Mouse (Mus musculus): Measurements from ENCODE around the gene Mfsd2b. TPM values are rescaled to one million over a fixed set of nuclear protein-coding genes. Genes with fewer than 3 reads are reported as not detected.

The Mfsd2b gene
- polyA plus RNA-seq, 1 experiment from 2014 or later = 4.9 TPM

- H3K4me2 ChIP-seq (ENCODE audit: low read depth, low read length, severe bottlenecking) = no peak overlapping the region
- H3K4me1 ChIP-seq (replicated peaks; ENCODE audit: control insufficient read depth, insufficient read depth, low read length) = no peaks in the 10 kb centered on the region
- no peaks in the 10 kb centered on the region for H3K9me3 ChIP-seq (ENCODE audit: control insufficient read depth, low read length)
- no peak overlapping the region for H3K4me3 ChIP-seq (ENCODE audit: low read depth, low read length)
- H3K36me3 ChIP-seq (ENCODE audit: control insufficient read depth, insufficient read depth, low read length) = no peaks in the 10 kb centered on the region; the same call in none of the 2 replicates
- H3K9ac ChIP-seq (ENCODE audit: low read length) = no peak overlapping the region
- H3K27ac ChIP-seq (ENCODE audit: low read depth, low read length) = no peak overlapping the region
- ATAC-seq (replicated peaks; ENCODE audit: low FRiP score) (no peak), DNase-seq (ENCODE audit: low spot score) (no peak)
- WGBS = 92% methylated on average over 1 of the region's 1 CpGs
- no peaks in the 10 kb centered on the region for H3K27me3 ChIP-seq (ENCODE audit: control insufficient read depth, insufficient read depth, low read length)
These were observed 10.9 kb upstream of the Mfsd2b start for GRCm38 (mm10) chr12:4885062-4885461.

- Histone ChIP-seq H3K4me1 (replicated peaks; ENCODE audit: control insufficient read depth, insufficient read depth, low read length) (no peaks in the 10 kb centered on the region), H3K4me3 (ENCODE audit: low read depth, low read length) (no peak overlapping the region), H3K9ac (ENCODE audit: low read length) (no peak overlapping the region), H3K4me2 (ENCODE audit: low read depth, low read length, severe bottlenecking) (no peak overlapping the region), H3K27me3 (ENCODE audit: control insufficient read depth, insufficient read depth, low read length) (no peaks in the 10 kb centered on the region), H3K36me3 (ENCODE audit: control insufficient read depth, insufficient read depth, low read length) (no peaks in the 10 kb centered on the region; the same call in none of the 2 replicates), H3K9me3 (ENCODE audit: control insufficient read depth, low read length) (no peaks in the 10 kb centered on the region), H3K27ac (ENCODE audit: low read depth, low read length) (no peak overlapping the region)
- WGBS = 92% methylated on average over 2 of the region's 2 CpGs
- no peak for ATAC-seq (replicated peaks; ENCODE audit: low FRiP score)
- DNase-seq (ENCODE audit: low spot score) = no peak
These were observed 7.9 kb upstream of the Mfsd2b start for GRCm38 (mm10) chr12:4882086-4882485.

GRCm38 (mm10) chr12:4879048-4879447, 4.9 kb upstream of the Mfsd2b start:
- Histone ChIP-seq H3K4me1 (replicated peaks; ENCODE audit: control insufficient read depth, insufficient read depth, low read length) (peaks cover 5% of the 10 kb centered on the region; the same call in 1 of the 2 replicates), H3K4me3 (ENCODE audit: low read depth, low read length) (no peak overlapping the region), H3K27ac (ENCODE audit: low read depth, low read length) (no peak overlapping the region), H3K27me3 (ENCODE audit: control insufficient read depth, insufficient read depth, low read length) (no peaks in the 10 kb centered on the region), H3K9ac (ENCODE audit: low read length) (no peak overlapping the region), H3K9me3 (ENCODE audit: control insufficient read depth, low read length) (no peaks in the 10 kb centered on the region), H3K36me3 (ENCODE audit: control insufficient read depth, insufficient read depth, low read length) (no peaks in the 10 kb centered on the region; the same call in none of the 2 replicates), H3K4me2 (ENCODE audit: low read depth, low read length, severe bottlenecking) (no peak overlapping the region)
- ATAC-seq (replicated peaks; ENCODE audit: low FRiP score) (no peak), DNase-seq (ENCODE audit: low spot score) (no peak)
- 95% methylated on average over 5 of the region's 5 CpGs for WGBS

GRCm38 (mm10) chr12:4878296-4878783, 4.2 kb upstream of the Mfsd2b start:
- ATAC-seq (replicated peaks; ENCODE audit: low FRiP score) (no peak), DNase-seq (ENCODE audit: low spot score) (no peak)
- H3K4me1 ChIP-seq (replicated peaks; ENCODE audit: control insufficient read depth, insufficient read depth, low read length) = peaks cover 6% of the 10 kb centered on the region; the same call in 1 of the 2 replicates
- no peaks in the 10 kb centered on the region; the same call in none of the 2 replicates for H3K36me3 ChIP-seq (ENCODE audit: control insufficient read depth, insufficient read depth, low read length)
- no peak overlapping the region for H3K27ac ChIP-seq (ENCODE audit: low read depth, low read length)
- peaks cover 2% of the 10 kb centered on the region; the same call in 1 of the 2 replicates for H3K27me3 ChIP-seq (ENCODE audit: control insufficient read depth, insufficient read depth, low read length)
- H3K4me3 ChIP-seq (ENCODE audit: low read depth, low read length) = no peak overlapping the region
- H3K4me2 ChIP-seq (ENCODE audit: low read depth, low read length, severe bottlenecking) = no peak overlapping the region
- no peaks in the 10 kb centered on the region for H3K9me3 ChIP-seq (ENCODE audit: control insufficient read depth, low read length)
- H3K9ac ChIP-seq (ENCODE audit: low read length) = no peak overlapping the region
- 76% methylated on average over 9 of the region's 9 CpGs for WGBS

- H3K36me3 ChIP-seq (ENCODE audit: control insufficient read depth, insufficient read depth, low read length) = no peaks in the 10 kb centered on the region
- H3K9ac ChIP-seq (ENCODE audit: low read length) = no peak overlapping the region
- H3K9me3 ChIP-seq (ENCODE audit: control insufficient read depth, low read length) = no peaks in the 10 kb centered on the region
- no peak overlapping the region for H3K4me3 ChIP-seq (ENCODE audit: low read depth, low read length)
- WGBS = 82% methylated on average over 8 of the region's 8 CpGs
- no peak overlapping the region for H3K4me2 ChIP-seq (ENCODE audit: low read depth, low read length, severe bottlenecking)
- peaks cover 6% of the 10 kb centered on the region; the same call in 1 of the 2 replicates for H3K4me1 ChIP-seq (replicated peaks; ENCODE audit: control insufficient read depth, insufficient read depth, low read length)
- no peak for ATAC-seq (replicated peaks; ENCODE audit: low FRiP score)
- no peak overlapping the region for H3K27ac ChIP-seq (ENCODE audit: low read depth, low read length)
- no peak for DNase-seq (ENCODE audit: low spot score)
- H3K27me3 ChIP-seq (ENCODE audit: control insufficient read depth, insufficient read depth, low read length) = peaks cover 2% of the 10 kb centered on the region; the same call in 1 of the 2 replicates
These were observed 1.5 kb upstream of the Mfsd2b start for GRCm38 (mm10) chr12:4875623-4876022.

GRCm38 (mm10) chr12:4873531-4873930, 628 bp downstream of the Mfsd2b start:
- Histone ChIP-seq H3K27me3 (ENCODE audit: control insufficient read depth, insufficient read depth, low read length) (peaks cover 2% of the 10 kb centered on the region; the same call in 1 of the 2 replicates), H3K27ac (ENCODE audit: low read depth, low read length) (no peak overlapping the region), H3K36me3 (ENCODE audit: control insufficient read depth, insufficient read depth, low read length) (no peaks in the 10 kb centered on the region), H3K4me3 (ENCODE audit: low read depth, low read length) (peak overlapping the region; percentile 29), H3K4me1 (replicated peaks; ENCODE audit: control insufficient read depth, insufficient read depth, low read length) (peaks cover 6% of the 10 kb centered on the region; the same call in 1 of the 2 replicates), H3K9me3 (ENCODE audit: control insufficient read depth, low read length) (no peaks in the 10 kb centered on the region), H3K9ac (ENCODE audit: low read length) (peak overlapping the region; percentile 33; the same call in 1 of the 2 replicates), H3K4me2 (ENCODE audit: low read depth, low read length, severe bottlenecking) (peak overlapping the region; percentile 72; the same call in 1 of the 2 replicates)
- ATAC-seq (replicated peaks; ENCODE audit: low FRiP score) (no peak), DNase-seq (ENCODE audit: low spot score) (no peak)
- WGBS = 69% methylated on average over 6 of the region's 6 CpGs

- no peak overlapping the region for H3K4me2 ChIP-seq (ENCODE audit: low read depth, low read length, severe bottlenecking)
- DNase-seq (ENCODE audit: low spot score) (no peak), ATAC-seq (replicated peaks; ENCODE audit: low FRiP score) (no peak)
- 80% methylated on average over 5 of the region's 5 CpGs for WGBS
- no peaks in the 10 kb centered on the region for H3K36me3 ChIP-seq (ENCODE audit: control insufficient read depth, insufficient read depth, low read length)
- H3K9me3 ChIP-seq (ENCODE audit: control insufficient read depth, low read length) = no peaks in the 10 kb centered on the region
- H3K27ac ChIP-seq (ENCODE audit: low read depth, low read length) = no peak overlapping the region
- H3K9ac ChIP-seq (ENCODE audit: low read length) = no peak overlapping the region
- peaks cover 6% of the 10 kb centered on the region; the same call in 1 of the 2 replicates for H3K4me1 ChIP-seq (replicated peaks; ENCODE audit: control insufficient read depth, insufficient read depth, low read length)
- peaks cover 2% of the 10 kb centered on the region; the same call in 1 of the 2 replicates for H3K27me3 ChIP-seq (ENCODE audit: control insufficient read depth, insufficient read depth, low read length)
- H3K4me3 ChIP-seq (ENCODE audit: low read depth, low read length) = no peak overlapping the region
These were observed 1.1 kb downstream of the Mfsd2b start for GRCm38 (mm10) chr12:4872983-4873477.

GRCm38 (mm10) chr12:4872273-4872672, 1.9 kb downstream of the Mfsd2b start:
- DNase-seq (ENCODE audit: low spot score) (no peak), ATAC-seq (replicated peaks; ENCODE audit: low FRiP score) (no peak)
- H3K9ac ChIP-seq (ENCODE audit: low read length) = no peak overlapping the region
- H3K4me3 ChIP-seq (ENCODE audit: low read depth, low read length) = no peak overlapping the region
- no peaks in the 10 kb centered on the region for H3K9me3 ChIP-seq (ENCODE audit: control insufficient read depth, low read length)
- WGBS = 60% methylated on average over 4 of the region's 4 CpGs
- peaks cover 6% of the 10 kb centered on the region; the same call in 1 of the 2 replicates for H3K4me1 ChIP-seq (replicated peaks; ENCODE audit: control insufficient read depth, insufficient read depth, low read length)
- no peaks in the 10 kb centered on the region for H3K36me3 ChIP-seq (ENCODE audit: control insufficient read depth, insufficient read depth, low read length)
- H3K27me3 ChIP-seq (ENCODE audit: control insufficient read depth, insufficient read depth, low read length) = peaks cover 2% of the 10 kb centered on the region; the same call in 1 of the 2 replicates
- H3K27ac ChIP-seq (ENCODE audit: low read depth, low read length) = no peak overlapping the region
- no peak overlapping the region for H3K4me2 ChIP-seq (ENCODE audit: low read depth, low read length, severe bottlenecking)

- no peak overlapping the region for H3K4me3 ChIP-seq (ENCODE audit: low read depth, low read length)
- no peak for DNase-seq (ENCODE audit: low spot score)
- no peak overlapping the region for H3K9ac ChIP-seq (ENCODE audit: low read length)
- 92% methylated on average over 5 of the region's 5 CpGs for WGBS
- H3K36me3 ChIP-seq (ENCODE audit: control insufficient read depth, insufficient read depth, low read length) = no peaks in the 10 kb centered on the region
- H3K4me2 ChIP-seq (ENCODE audit: low read depth, low read length, severe bottlenecking) = no peak overlapping the region
- no peaks in the 10 kb centered on the region for H3K9me3 ChIP-seq (ENCODE audit: control insufficient read depth, low read length)
- H3K27ac ChIP-seq (ENCODE audit: low read depth, low read length) = no peak overlapping the region
- ATAC-seq (replicated peaks; ENCODE audit: low FRiP score) = no peak
- H3K27me3 ChIP-seq (ENCODE audit: control insufficient read depth, insufficient read depth, low read length) = peaks cover 2% of the 10 kb centered on the region; the same call in 1 of the 2 replicates
- peaks cover 6% of the 10 kb centered on the region; the same call in 1 of the 2 replicates for H3K4me1 ChIP-seq (replicated peaks; ENCODE audit: control insufficient read depth, insufficient read depth, low read length)
These were observed 2.9 kb downstream of the Mfsd2b start for GRCm38 (mm10) chr12:4871260-4871659.
